Mouse (Mus musculus): ENCODE results near the gene Mcemp1. TPM values are rescaled to one million over a fixed set of nuclear protein-coding genes. Genes with fewer than 3 reads are reported as not detected.

The Mcemp1 gene
- polyA plus RNA-seq, 1 experiment from 2014 or later, result 0.57 TPM

DNA sequence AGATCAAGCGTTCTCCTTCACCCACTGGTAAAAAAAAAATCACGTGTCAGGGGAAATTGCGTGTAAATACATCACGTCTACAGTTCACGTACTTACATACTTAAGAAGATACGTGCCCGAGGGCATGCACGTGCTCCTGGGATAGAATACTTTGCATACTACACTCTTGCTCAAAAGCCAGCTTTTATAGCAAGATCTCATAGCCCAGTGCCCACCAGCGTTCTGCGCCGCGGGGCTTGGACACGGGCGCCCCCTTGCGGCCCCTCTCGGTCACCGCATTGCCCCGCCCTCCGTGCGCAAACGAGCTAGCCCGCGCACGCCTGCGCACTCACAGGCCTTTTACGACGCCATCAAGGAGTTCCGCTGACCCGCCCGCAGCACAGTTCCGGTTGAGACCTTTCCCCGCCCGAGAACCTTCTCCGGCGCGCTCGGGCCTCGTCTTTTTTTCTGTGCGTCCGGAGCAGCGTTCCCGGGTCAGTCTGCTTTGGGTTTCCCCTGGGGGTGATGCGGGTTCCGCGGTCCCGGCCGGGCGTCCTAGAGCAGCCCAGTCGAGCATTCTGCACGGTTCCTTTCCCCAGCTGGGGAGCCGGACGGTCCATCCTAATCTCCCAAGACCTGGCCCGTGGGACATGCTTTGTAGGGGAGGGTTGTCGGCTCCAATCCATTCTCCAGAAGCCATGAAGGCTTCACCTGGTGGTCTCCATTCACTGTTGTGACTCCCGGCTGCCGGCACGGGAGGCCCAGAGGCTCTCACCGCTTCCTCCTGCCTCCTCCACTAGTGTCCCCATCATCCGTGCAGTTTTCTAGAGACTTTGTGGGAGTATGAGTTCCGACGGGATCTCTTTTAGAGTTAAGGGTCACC is 10.8 kb downstream of the Mcemp1 start, which contains the start of gene Trappc5:
Trappc5 (plus strand) TSS at position 169 of the 862 bp plus-strand sequence.
- peak within 1 kb of the TSS; percentile 64 for H3K4me2 ChIP-seq
- WGBS, result under 1% methylated on average over 61 of the region's 61 CpGs
- peak within 1 kb of the TSS; percentile 78 for H3K4me3 ChIP-seq (replicated peaks)
- peak within 1 kb of the TSS; percentile 94 for H3K27ac ChIP-seq
- no peaks in the 10 kb centered on the region for H3K27me3 ChIP-seq
- peaks cover 30% of the 10 kb centered on the region for H3K36me3 ChIP-seq
- H3K9ac ChIP-seq, result peak within 1 kb of the TSS; percentile 95
- H3K9me3 ChIP-seq (replicated peaks), result no peaks in the 10 kb centered on the region
- peak; percentile 91 for ATAC-seq (replicated peaks; ENCODE audit: low FRiP score)
- H3K4me1 ChIP-seq, result peaks cover 22% of the 10 kb centered on the region

DNA sequence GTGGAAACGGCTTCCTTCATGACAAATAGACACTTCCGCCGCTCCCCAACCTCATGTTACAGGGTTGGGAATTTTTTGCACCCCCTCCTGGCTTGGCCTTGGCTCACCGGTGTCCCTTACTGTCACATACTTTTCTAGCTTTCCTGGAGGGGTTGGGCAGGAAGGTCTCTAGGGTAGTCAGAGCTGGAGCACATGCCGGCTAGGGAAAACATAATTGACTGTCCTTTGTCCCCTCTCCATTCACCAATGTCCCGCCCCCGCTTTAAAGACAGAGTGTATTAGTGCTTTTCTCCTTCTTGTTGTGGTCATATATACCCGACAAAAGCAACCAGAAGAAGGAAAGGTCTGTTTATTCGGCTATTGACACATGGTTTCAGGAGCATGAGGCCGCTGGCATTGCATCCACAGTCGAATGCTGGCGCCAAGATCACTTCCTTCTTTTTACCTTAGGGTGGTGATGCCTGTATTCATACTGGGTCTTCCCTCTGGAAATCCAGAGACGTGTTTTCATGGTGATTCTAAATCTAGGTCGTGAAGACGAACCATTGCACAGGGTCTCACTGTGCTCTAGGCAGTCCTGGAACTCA is 11.5 kb downstream of the Mcemp1 start:
- Histone ChIP-seq H3K9me3 (replicated peaks) (no peaks in the 10 kb centered on the region), H3K4me1 (peaks cover 22% of the 10 kb centered on the region), H3K27me3 (no peaks in the 10 kb centered on the region), H3K9ac (peak overlapping the region; percentile 95), H3K4me2 (peak overlapping the region; percentile 64), H3K4me3 (replicated peaks) (peak overlapping the region; percentile 78), H3K27ac (peak overlapping the region; percentile 94), H3K36me3 (peaks cover 37% of the 10 kb centered on the region)
- WGBS, result 3% methylated on average over 15 of the region's 15 CpGs
- no peak; the same call in 1 of the 2 replicates for ATAC-seq (replicated peaks; ENCODE audit: low FRiP score)

DNA sequence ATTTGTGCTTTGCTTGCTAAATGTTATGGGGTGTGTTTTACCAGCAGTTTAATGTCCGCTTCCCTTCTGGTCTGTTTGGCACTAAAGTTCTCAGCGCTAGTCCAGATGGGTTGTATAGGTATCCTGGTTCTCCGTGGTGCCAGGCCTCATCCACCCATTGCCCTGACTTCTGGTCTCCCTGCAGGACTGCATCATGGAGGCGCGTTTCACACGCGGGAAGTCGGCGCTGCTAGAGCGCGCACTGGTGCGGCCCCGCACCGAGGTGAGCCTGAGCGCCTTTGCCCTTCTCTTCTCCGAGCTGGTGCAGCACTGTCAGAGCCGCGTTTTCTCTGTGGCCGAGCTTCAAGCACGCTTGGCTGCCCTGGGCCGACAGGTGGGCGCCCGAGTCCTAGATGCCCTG is 13.3 kb downstream of the Mcemp1 start:
- H3K27ac ChIP-seq, result no peak overlapping the region
- 97% methylated on average over 23 of the region's 23 CpGs for WGBS
- no peaks in the 10 kb centered on the region for H3K9me3 ChIP-seq (replicated peaks)
- H3K4me3 ChIP-seq (replicated peaks), result no peak overlapping the region
- no peak overlapping the region for H3K4me2 ChIP-seq
- H3K36me3 ChIP-seq, result peaks cover 44% of the 10 kb centered on the region
- H3K9ac ChIP-seq, result no peak overlapping the region
- no peak for ATAC-seq (replicated peaks; ENCODE audit: low FRiP score)
- H3K27me3 ChIP-seq, result no peaks in the 10 kb centered on the region
- peaks cover 15% of the 10 kb centered on the region for H3K4me1 ChIP-seq

DNA sequence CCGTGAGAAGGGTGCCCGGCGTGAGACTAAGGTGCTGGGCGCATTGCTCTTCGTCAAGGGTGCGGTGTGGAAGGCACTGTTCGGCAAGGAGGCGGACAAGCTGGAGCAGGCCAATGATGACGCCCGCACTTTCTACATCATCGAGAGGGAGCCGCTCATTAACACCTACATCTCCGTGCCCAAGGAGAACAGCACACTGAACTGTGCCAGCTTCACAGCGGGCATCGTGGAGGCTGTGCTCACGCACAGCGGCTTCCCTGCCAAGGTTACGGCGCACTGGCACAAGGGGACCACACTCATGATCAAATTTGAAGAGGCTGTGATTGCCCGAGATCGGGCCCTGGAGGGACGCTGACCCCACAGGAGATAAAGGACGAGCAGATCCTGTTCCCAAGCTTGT is 13.7 kb downstream of the Mcemp1 start:
- Histone ChIP-seq H3K4me3 (replicated peaks) (no peak overlapping the region), H3K4me2 (no peak overlapping the region), H3K27ac (no peak overlapping the region), H3K4me1 (peaks cover 15% of the 10 kb centered on the region), H3K27me3 (no peaks in the 10 kb centered on the region), H3K36me3 (peaks cover 44% of the 10 kb centered on the region), H3K9ac (no peak overlapping the region), H3K9me3 (replicated peaks) (no peaks in the 10 kb centered on the region)
- no peak for ATAC-seq (replicated peaks; ENCODE audit: low FRiP score)
- 96% methylated on average over 23 of the region's 23 CpGs for WGBS

DNA sequence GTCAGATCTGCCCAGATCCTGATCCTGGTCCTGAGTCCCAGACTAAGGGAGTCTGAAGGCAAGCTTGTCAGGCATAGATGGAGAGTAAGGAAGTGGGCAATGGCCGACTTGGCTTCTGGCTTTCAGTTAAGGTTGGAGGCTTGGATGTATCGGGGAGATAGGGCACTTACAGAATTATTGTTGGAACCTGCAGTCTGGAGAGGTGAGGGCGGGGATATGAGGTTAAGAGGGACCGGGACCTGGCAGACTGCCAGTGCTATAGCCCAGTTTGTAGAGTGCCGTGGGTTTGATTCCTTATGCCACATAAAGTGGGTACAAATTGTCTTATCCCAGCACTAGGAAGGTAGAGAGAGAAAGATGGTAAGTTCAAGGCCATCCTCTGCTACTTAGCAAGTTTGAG is 14.1 kb downstream of the Mcemp1 start:
- Histone ChIP-seq H3K9ac (no peak overlapping the region), H3K36me3 (peaks cover 44% of the 10 kb centered on the region), H3K9me3 (replicated peaks) (no peaks in the 10 kb centered on the region), H3K4me3 (replicated peaks) (no peak overlapping the region), H3K4me2 (no peak overlapping the region), H3K4me1 (peaks cover 15% of the 10 kb centered on the region), H3K27me3 (no peaks in the 10 kb centered on the region), H3K27ac (no peak overlapping the region)
- no peak for ATAC-seq (replicated peaks; ENCODE audit: low FRiP score)
- 89% methylated on average over 5 of the region's 5 CpGs for WGBS

DNA sequence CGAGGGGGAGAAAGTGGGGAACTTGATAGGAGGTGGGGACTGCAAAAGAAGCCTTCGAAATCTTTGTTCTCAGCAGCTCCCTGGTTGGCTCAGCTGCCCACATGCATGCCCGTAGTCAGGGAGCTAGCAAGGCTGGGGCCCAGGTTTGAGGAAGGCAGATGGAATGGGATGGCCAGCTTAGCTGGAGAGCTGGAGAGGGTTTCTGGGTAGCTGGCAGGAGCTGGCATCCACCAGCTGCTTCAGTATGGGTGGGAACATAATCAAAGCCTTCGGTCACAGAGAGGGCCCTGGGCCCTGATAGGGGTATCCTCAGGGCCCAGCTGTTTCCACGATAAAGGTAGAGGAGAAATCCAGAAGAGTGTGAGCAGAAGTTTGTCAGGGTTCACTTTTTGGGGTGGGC is 16.9 kb downstream of the Mcemp1 start:
- Histone ChIP-seq H3K36me3 (peaks cover 44% of the 10 kb centered on the region), H3K4me1 (peaks cover 9% of the 10 kb centered on the region), H3K4me3 (replicated peaks) (no peak overlapping the region), H3K4me2 (no peak overlapping the region), H3K9ac (no peak overlapping the region), H3K27ac (no peak overlapping the region), H3K9me3 (replicated peaks) (no peaks in the 10 kb centered on the region), H3K27me3 (no peaks in the 10 kb centered on the region)
- 90% methylated on average over 5 of the region's 5 CpGs for WGBS
- ATAC-seq (replicated peaks; ENCODE audit: low FRiP score), result no peak

DNA sequence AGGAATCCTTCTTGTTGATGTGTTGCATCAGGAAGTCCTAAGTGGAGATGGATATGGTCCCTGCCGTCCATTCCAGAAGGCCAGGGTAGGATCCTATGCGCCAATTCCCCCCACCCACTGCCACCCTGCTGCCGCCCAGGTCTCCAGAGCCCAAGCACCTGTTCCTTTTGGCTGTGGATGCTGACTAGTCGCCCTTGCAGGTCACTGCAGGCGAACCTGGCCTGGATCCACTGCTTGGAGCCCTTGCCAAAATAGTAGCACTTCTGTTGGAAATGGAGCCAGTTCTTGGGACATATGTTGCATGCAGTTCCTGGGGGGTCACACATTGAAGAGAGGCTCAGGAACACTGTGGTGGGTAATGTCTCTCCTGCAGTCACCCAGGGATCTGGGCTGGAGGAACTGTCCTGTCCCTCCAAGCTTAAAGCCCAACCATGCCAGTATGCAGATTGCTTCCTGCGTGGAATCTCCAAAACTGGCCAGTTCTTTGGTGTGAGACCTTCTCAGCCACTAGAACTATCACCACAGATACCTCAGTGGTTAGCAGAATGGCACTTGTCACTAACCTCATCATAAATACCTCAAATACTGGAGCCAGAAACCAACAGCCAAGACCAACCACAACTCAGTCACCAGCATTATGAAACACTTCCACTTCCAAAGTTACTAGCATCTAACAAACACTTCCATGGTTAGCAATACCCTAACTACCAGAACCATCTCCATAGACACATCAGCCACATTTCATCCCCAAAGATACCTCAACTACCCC is 18.0 kb downstream of the Mcemp1 start:
- no peaks in the 10 kb centered on the region for H3K9me3 ChIP-seq (replicated peaks)
- no peaks in the 10 kb centered on the region for H3K27me3 ChIP-seq
- H3K4me2 ChIP-seq, result no peak overlapping the region
- H3K4me3 ChIP-seq (replicated peaks), result no peak overlapping the region
- H3K36me3 ChIP-seq, result peaks cover 42% of the 10 kb centered on the region
- no peaks in the 10 kb centered on the region for H3K4me1 ChIP-seq
- no peak for ATAC-seq (replicated peaks; ENCODE audit: low FRiP score)
- no peak overlapping the region for H3K9ac ChIP-seq
- no peak overlapping the region for H3K27ac ChIP-seq
- WGBS, result 68% methylated on average over 6 of the region's 6 CpGs

DNA sequence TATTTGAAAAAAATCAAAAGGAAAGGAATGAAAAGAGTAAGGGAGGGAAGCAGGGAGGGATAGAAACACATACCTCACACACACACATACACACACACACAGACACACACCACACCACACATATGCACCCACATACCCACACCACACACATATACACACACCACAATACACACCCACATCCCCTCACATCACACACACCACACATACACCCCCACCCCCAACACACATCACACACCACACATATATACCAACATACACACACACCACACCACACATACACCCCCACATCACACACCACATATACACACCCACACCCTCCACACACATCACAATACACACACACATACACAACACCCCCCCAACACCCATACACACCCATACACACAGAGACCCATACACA is 19.0 kb downstream of the Mcemp1 start:
- H3K9ac ChIP-seq, result no peak overlapping the region
- H3K4me1 ChIP-seq, result no peaks in the 10 kb centered on the region
- ATAC-seq (replicated peaks; ENCODE audit: low FRiP score), result 0 out of 2 replicates have a peak, but pooled peaks have one; percentile 31
- H3K36me3 ChIP-seq, result peaks cover 33% of the 10 kb centered on the region
- H3K27me3 ChIP-seq, result no peaks in the 10 kb centered on the region
- no peak overlapping the region for H3K4me2 ChIP-seq
- no peak overlapping the region for H3K27ac ChIP-seq
- H3K9me3 ChIP-seq (replicated peaks), result no peaks in the 10 kb centered on the region
- no peak overlapping the region for H3K4me3 ChIP-seq (replicated peaks)

DNA sequence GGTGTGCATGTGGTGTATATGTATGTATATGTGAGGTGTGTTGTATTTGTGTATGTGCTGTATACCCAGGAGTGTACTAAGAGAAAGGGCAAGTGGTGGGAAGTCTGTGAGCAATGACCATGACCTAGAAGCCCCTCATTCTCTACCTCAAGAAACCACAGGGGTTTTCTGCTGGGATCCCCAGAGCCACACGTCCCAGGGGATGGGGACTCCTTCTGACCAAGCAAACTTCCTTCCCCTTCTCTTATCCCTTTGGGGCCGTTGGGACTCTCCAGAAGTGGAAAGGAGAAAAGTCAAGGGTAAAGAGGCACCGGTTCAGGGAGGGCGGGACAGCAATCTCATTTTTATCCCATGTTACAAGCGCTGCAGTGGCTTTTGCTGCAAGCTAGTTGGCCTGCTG is 19.9 kb downstream of the Mcemp1 start:
- H3K4me1 ChIP-seq, result no peaks in the 10 kb centered on the region
- H3K36me3 ChIP-seq, result peaks cover 24% of the 10 kb centered on the region
- ATAC-seq (replicated peaks; ENCODE audit: low FRiP score), result no peak
- no peaks in the 10 kb centered on the region for H3K27me3 ChIP-seq
- no peak overlapping the region for H3K27ac ChIP-seq
- 67% methylated on average over 5 of the region's 5 CpGs for WGBS
- H3K4me3 ChIP-seq (replicated peaks), result no peak overlapping the region
- no peak overlapping the region for H3K4me2 ChIP-seq
- no peaks in the 10 kb centered on the region for H3K9me3 ChIP-seq (replicated peaks)
- no peak overlapping the region for H3K9ac ChIP-seq

DNA sequence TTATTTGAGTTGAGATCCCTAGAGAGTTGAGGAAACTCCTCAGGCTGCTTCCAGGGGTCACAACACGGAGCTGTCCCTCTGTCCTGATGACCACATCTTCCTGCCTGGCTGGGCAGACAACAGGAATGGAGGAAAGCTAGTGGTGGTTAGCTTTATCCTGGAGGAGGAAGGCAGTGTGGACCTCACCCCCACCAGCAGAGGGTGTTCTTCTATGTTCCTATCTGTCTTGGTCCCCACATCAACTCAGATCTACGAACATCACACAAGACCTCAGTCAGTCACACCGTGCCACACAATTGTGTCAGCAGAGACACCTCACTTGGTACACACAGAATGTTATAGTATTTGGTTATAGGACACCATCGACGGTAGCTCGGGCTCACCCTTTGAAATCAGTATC is 22.0 kb downstream of the Mcemp1 start:
- Histone ChIP-seq H3K27me3 (no peaks in the 10 kb centered on the region), H3K9me3 (replicated peaks) (no peaks in the 10 kb centered on the region), H3K4me1 (no peaks in the 10 kb centered on the region), H3K4me2 (no peak overlapping the region), H3K36me3 (peaks cover 3% of the 10 kb centered on the region; the same call in 1 of the 2 replicates), H3K27ac (no peak overlapping the region), H3K9ac (no peak overlapping the region), H3K4me3 (replicated peaks) (no peak overlapping the region)
- ATAC-seq (replicated peaks; ENCODE audit: low FRiP score), result no peak
- WGBS, result 75% methylated on average over 6 of the region's 6 CpGs

DNA sequence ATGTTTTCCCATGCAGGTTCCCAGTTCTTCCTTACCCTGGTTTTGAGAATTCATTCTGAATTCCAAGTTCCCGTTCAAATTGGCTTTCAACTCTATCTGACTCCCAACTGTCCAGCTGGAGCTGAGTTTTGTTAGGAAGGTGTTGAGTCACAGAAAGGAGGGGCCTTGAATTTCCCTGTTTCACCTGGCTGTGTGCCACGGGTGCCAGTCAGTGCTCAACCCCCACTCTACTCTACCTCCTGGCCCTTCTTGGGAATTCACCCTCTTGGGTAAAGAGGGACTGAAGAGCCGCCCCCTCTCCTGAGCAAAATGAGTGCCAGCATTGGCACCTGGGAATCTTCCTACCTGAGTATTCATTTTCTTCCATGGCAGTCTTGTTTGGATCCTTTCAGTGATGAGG is 25.2 kb downstream of the Mcemp1 start:
- 78% methylated on average over 3 of the region's 3 CpGs for WGBS

DNA sequence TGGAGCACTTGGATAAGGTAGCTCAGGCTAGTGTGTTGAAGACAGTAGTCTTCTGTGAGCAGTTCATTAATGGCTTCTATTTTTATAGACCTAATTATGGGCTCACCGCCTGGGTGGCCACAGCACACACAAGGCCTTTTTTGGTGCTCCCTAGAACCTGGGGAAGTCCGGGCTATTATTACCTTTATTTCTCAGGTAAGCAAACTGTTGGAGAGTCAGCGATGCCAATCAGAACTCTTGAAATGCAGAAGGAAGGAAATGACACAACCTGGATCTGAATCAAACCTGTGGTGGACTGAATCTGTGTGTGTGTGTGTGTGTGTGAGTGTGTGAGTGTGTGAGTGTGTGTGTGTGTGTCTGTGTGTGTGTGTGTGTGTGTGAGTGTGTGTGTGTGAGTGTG is 28.6 kb downstream of the Mcemp1 start, which contains the start of gene Fcer2a:
Fcer2a (minus strand) TSS at position 55 of the 400 bp plus-strand sequence.
- ATAC-seq (replicated peaks; ENCODE audit: low FRiP score), result no peak
- Histone ChIP-seq H3K27me3 (no peaks in the 10 kb centered on the region), H3K9me3 (replicated peaks) (no peaks in the 10 kb centered on the region), H3K27ac (no peak within 1 kb of the TSS), H3K36me3 (no peaks in the 10 kb centered on the region), H3K4me2 (no peak within 1 kb of the TSS), H3K4me1 (no peaks in the 10 kb centered on the region), H3K4me3 (replicated peaks) (no peak within 1 kb of the TSS), H3K9ac (no peak within 1 kb of the TSS)
- 75% methylated on average over 3 of the region's 3 CpGs for WGBS

More for the DNA sequence above, 25.2 kb downstream of the Mcemp1 start:
- Histone ChIP-seq H3K4me2 (no peak overlapping the region), H3K9ac (no peak overlapping the region), H3K4me3 (replicated peaks) (no peak overlapping the region), H3K27me3 (no peaks in the 10 kb centered on the region), H3K9me3 (replicated peaks) (no peaks in the 10 kb centered on the region), H3K36me3 (no peaks in the 10 kb centered on the region), H3K4me1 (no peaks in the 10 kb centered on the region), H3K27ac (no peak overlapping the region)
- no peak for ATAC-seq (replicated peaks; ENCODE audit: low FRiP score)
